13 mouse cellular contexts compared by ENCODE assay signal in genomic region chr4:139367336-139367735, GRCm38 (mm10). TPM values are rescaled to one million over a fixed set of nuclear protein-coding genes. Genes with fewer than 3 reads are reported as not detected.
DNase-seq lines count a peak whose midpoint lies in the region.
"Had no signal": no experiment of that assay in that cellular context is flagged by ENCODE, and none has a peak within 500 bp of the region (broad histone marks: within the 10 kb centered on the region; RNA-seq: fewer than 3 reads in every experiment).

No protein-coding gene starts in this region.

- DNase-seq in adrenal gland, adult (ENCODE audit: inconsistent age in 2 of 2, low spot score in 1 of 2), result peak; percentile 70 to 71
- no peak for DNase-seq in adrenal gland, adult 18-20 months (ENCODE audit: low spot score in 2 of 2)
- peak; percentile 31 for DNase-seq in adrenal gland, postnatal 10 days
- no peak for DNase-seq in adrenal gland, postnatal 25 days
- DNase-seq in adrenal gland, postnatal 36 days, result peak; percentile 42 to 55
- DNase-seq: B cell, adult 2 months; cerebellum, adult 11 months; cerebellum, adult 18-20 months; cerebellum, adult 8-10 months; cerebellum, adult 9-11 months; cerebellum, postnatal 14 days; cerebellum, postnatal 36 days; embryo, embryonic 11 days had no signal

RNA-seq across cellular contexts. Expression of gene Ubr4, which starts 14.9 kb away (rescaled TPM):
- 100 to 1,000 TPM; 137 to 144 TPM for total RNA-seq in adrenal gland, adult 18-20 months (2021)
- total RNA-seq in adrenal gland, postnatal 10 days (2021), result 100 to 1,000 TPM; 104 to 136 TPM
- 182 and 200 TPM in 2 replicates for total RNA-seq in adrenal gland, postnatal 25 days (2021)
- 100 to 1,000 TPM; 159 to 191 TPM for total RNA-seq in adrenal gland, postnatal 36 days (2021)

RNA-seq across cellular contexts. Expression of gene Emc1, which starts 14.9 kb away (rescaled TPM):
- 10 to 100 TPM; 57.2 to 57.5 TPM for total RNA-seq in adrenal gland, adult 18-20 months (2021)
- total RNA-seq in adrenal gland, postnatal 10 days (2021), result 10 to 100 TPM; 37.2 to 47.6 TPM
- total RNA-seq in adrenal gland, postnatal 25 days (2021), result 45.8 and 58.2 TPM in 2 replicates
- total RNA-seq in adrenal gland, postnatal 36 days (2021), result 10 to 100 TPM; 53.0 to 63.1 TPM

RNA-seq across cellular contexts. Expression of gene Mrto4, which starts 15.0 kb away (rescaled TPM):
- 10 to 100 TPM; 58.8 to 60.6 TPM for total RNA-seq in adrenal gland, adult 18-20 months (2021)
- total RNA-seq in adrenal gland, postnatal 10 days (2021), result 10 to 100 TPM; 55.0 to 56.4 TPM
- 61.4 and 68.9 TPM in 2 replicates for total RNA-seq in adrenal gland, postnatal 25 days (2021)
- 10 to 100 TPM; 65.3 to 78.7 TPM for total RNA-seq in adrenal gland, postnatal 36 days (2021)

RNA-seq across cellular contexts. Expression of gene Akr7a5, which starts 56.8 kb away (rescaled TPM):
- 10 to 100 TPM; 59.3 to 71.3 TPM for total RNA-seq in adrenal gland, adult 18-20 months (2021)
- total RNA-seq in adrenal gland, postnatal 10 days (2021), result 10 to 100 TPM; 65.6 to 67.0 TPM
- 61.5 and 69.4 TPM in 2 replicates for total RNA-seq in adrenal gland, postnatal 25 days (2021)
- total RNA-seq in adrenal gland, postnatal 36 days (2021), result 10 to 100 TPM; 65.8 to 69.2 TPM

RNA-seq across cellular contexts. Expression of gene Pqlc2, which starts 56.8 kb away (rescaled TPM):
- 1 to 10 TPM; 8.8 to 9.2 TPM for total RNA-seq in adrenal gland, adult 18-20 months (2021)
- total RNA-seq in adrenal gland, postnatal 10 days (2021), result 1 to 10 TPM; 8.0 to 8.7 TPM
- 9.9 and 13.3 TPM in 2 replicates for total RNA-seq in adrenal gland, postnatal 25 days (2021)
- total RNA-seq in adrenal gland, postnatal 36 days (2021), result 1 to 10 TPM; 7.9 to 9.4 TPM

Comparison
In these comparisons a context has a peak if more than half of its experiments do, and no peak if none do; other contexts are left out.
1. DNase-seq: peak in adrenal gland, adult (2 of 2), adrenal gland, postnatal 10 days (single experiment) and adrenal gland, postnatal 36 days (2 of 2); none in adrenal gland, adult 18-20 months (0 of 2) and adrenal gland, postnatal 25 days (single experiment).